Mouse (Mus musculus): ENCODE measurements around the gene Gin1. TPM values are rescaled to one million over a fixed set of nuclear protein-coding genes. Genes with fewer than 3 reads are reported as not detected.

Gene Gin1
- 1.2 TPM in 1 of 2 replicates, not detected in the other for polyA plus RNA-seq (2012; ENCODE audit: insufficient read depth, low replicate concordance)

- TF ChIP-seq GATA1 (IDR thresholded peaks at IDR 0.05; ENCODE audit: borderline replicate concordance, low read length) (no peak), FLI1 (IDR thresholded peaks at IDR 0.05; ENCODE audit: low read length) (peak; percentile 62)
- Histone ChIP-seq H3K36me3 (replicated peaks; ENCODE audit: low read length) (peaks cover 5% of the 10 kb centered on the region), H3K4me1 (peaks cover 60% of the 10 kb centered on the region), H3K9me3 (no peaks in the 10 kb centered on the region), H3K4me3 (replicated peaks) (peak within 1 kb of the TSS; percentile 99), H3K27me3 (replicated peaks) (no peaks in the 10 kb centered on the region)
Measured at GRCm38 (mm10) chr1:97769904-97770753, at the start of gene Gin1, which contains the start of gene Ppip5k2. TSS of gene Gin1 (plus strand) at chr1:97770172. TSS of gene Ppip5k2 (minus strand) at chr1:97770411.

GRCm38 (mm10) chr1:97726730-97727129 is 43.2 kb upstream of the Gin1 start:
- Histone ChIP-seq H3K36me3 (replicated peaks; ENCODE audit: low read length) (peaks cover 86% of the 10 kb centered on the region), H3K4me1 (peaks cover 6% of the 10 kb centered on the region; the same call in 1 of the 2 replicates), H3K9me3 (no peaks in the 10 kb centered on the region), H3K4me3 (replicated peaks) (no peak overlapping the region), H3K27me3 (replicated peaks) (no peaks in the 10 kb centered on the region)
- TF ChIP-seq GATA1 (IDR thresholded peaks at IDR 0.05; ENCODE audit: borderline replicate concordance, low read length) (no peak), FLI1 (IDR thresholded peaks at IDR 0.05; ENCODE audit: low read length) (no peak)

- TF ChIP-seq FLI1 (IDR thresholded peaks at IDR 0.05; ENCODE audit: low read length) (no peak), GATA1 (IDR thresholded peaks at IDR 0.05; ENCODE audit: borderline replicate concordance, low read length) (no peak)
- Histone ChIP-seq H3K4me1 (peaks cover 6% of the 10 kb centered on the region; the same call in 1 of the 2 replicates), H3K4me3 (replicated peaks) (no peak overlapping the region), H3K36me3 (replicated peaks; ENCODE audit: low read length) (peaks cover 88% of the 10 kb centered on the region), H3K9me3 (no peaks in the 10 kb centered on the region), H3K27me3 (replicated peaks) (no peaks in the 10 kb centered on the region)
Measured at GRCm38 (mm10) chr1:97729339-97729738, 40.6 kb upstream of the Gin1 start.

GRCm38 (mm10) chr1:97743063-97743462 is 26.9 kb upstream of the Gin1 start:
- no peak for TF ChIP-seq FLI1 (IDR thresholded peaks at IDR 0.05; ENCODE audit: low read length)
- no peak for TF ChIP-seq GATA1 (IDR thresholded peaks at IDR 0.05; ENCODE audit: borderline replicate concordance, low read length)
- Histone ChIP-seq H3K4me3 (replicated peaks) (peak overlapping the region; percentile 30), H3K9me3 (no peaks in the 10 kb centered on the region), H3K27me3 (replicated peaks) (no peaks in the 10 kb centered on the region), H3K4me1 (peaks cover 22% of the 10 kb centered on the region), H3K36me3 (replicated peaks; ENCODE audit: low read length) (peaks cover 99% of the 10 kb centered on the region)

- Histone ChIP-seq H3K9me3 (no peaks in the 10 kb centered on the region), H3K36me3 (replicated peaks; ENCODE audit: low read length) (peaks cover 97% of the 10 kb centered on the region), H3K4me1 (peaks cover 25% of the 10 kb centered on the region), H3K4me3 (replicated peaks) (no peak overlapping the region), H3K27me3 (replicated peaks) (no peaks in the 10 kb centered on the region)
- TF ChIP-seq FLI1 (IDR thresholded peaks at IDR 0.05; ENCODE audit: low read length) (no peak), GATA1 (IDR thresholded peaks at IDR 0.05; ENCODE audit: borderline replicate concordance, low read length) (no peak)
Measured at GRCm38 (mm10) chr1:97745712-97746111, 24.3 kb upstream of the Gin1 start.

- peaks cover 97% of the 10 kb centered on the region for H3K36me3 ChIP-seq (replicated peaks; ENCODE audit: low read length)
Measured at GRCm38 (mm10) chr1:97746261-97746660, 23.7 kb upstream of the Gin1 start.

GRCm38 (mm10) chr1:97748163-97748562 is 21.8 kb upstream of the Gin1 start:
- no peaks in the 10 kb centered on the region for H3K27me3 ChIP-seq (replicated peaks)
- no peaks in the 10 kb centered on the region for H3K9me3 ChIP-seq
- no peak for TF ChIP-seq FLI1 (IDR thresholded peaks at IDR 0.05; ENCODE audit: low read length)
- no peak for TF ChIP-seq GATA1 (IDR thresholded peaks at IDR 0.05; ENCODE audit: borderline replicate concordance, low read length)
- peaks cover 97% of the 10 kb centered on the region for H3K36me3 ChIP-seq (replicated peaks; ENCODE audit: low read length)
- H3K4me1 ChIP-seq: peaks cover 19% of the 10 kb centered on the region
- H3K4me3 ChIP-seq (replicated peaks): no peak overlapping the region

More at GRCm38 (mm10) chr1:97746261-97746660, 23.7 kb upstream of the Gin1 start:
- TF ChIP-seq GATA1 (IDR thresholded peaks at IDR 0.05; ENCODE audit: borderline replicate concordance, low read length) (no peak), FLI1 (IDR thresholded peaks at IDR 0.05; ENCODE audit: low read length) (no peak)
- H3K4me3 ChIP-seq (replicated peaks): no peak overlapping the region
- H3K27me3 ChIP-seq (replicated peaks): no peaks in the 10 kb centered on the region
- H3K4me1 ChIP-seq: peaks cover 25% of the 10 kb centered on the region
- no peaks in the 10 kb centered on the region for H3K9me3 ChIP-seq

- no peaks in the 10 kb centered on the region for H3K9me3 ChIP-seq
- peaks cover 91% of the 10 kb centered on the region for H3K36me3 ChIP-seq (replicated peaks; ENCODE audit: low read length)
- TF ChIP-seq FLI1 (IDR thresholded peaks at IDR 0.05; ENCODE audit: low read length): no peak
- no peak for TF ChIP-seq GATA1 (IDR thresholded peaks at IDR 0.05; ENCODE audit: borderline replicate concordance, low read length)
- no peaks in the 10 kb centered on the region for H3K27me3 ChIP-seq (replicated peaks)
- H3K4me3 ChIP-seq (replicated peaks): no peak overlapping the region
- H3K4me1 ChIP-seq: peaks cover 30% of the 10 kb centered on the region
Measured at GRCm38 (mm10) chr1:97753216-97753615, 16.8 kb upstream of the Gin1 start.

GRCm38 (mm10) chr1:97754392-97754791 is 15.6 kb upstream of the Gin1 start:
- no peaks in the 10 kb centered on the region for H3K27me3 ChIP-seq (replicated peaks)
- H3K9me3 ChIP-seq: no peaks in the 10 kb centered on the region
- H3K36me3 ChIP-seq (replicated peaks; ENCODE audit: low read length): peaks cover 85% of the 10 kb centered on the region
- H3K4me3 ChIP-seq (replicated peaks): peak overlapping the region; percentile 5
- peaks cover 33% of the 10 kb centered on the region for H3K4me1 ChIP-seq
- TF ChIP-seq FLI1 (IDR thresholded peaks at IDR 0.05; ENCODE audit: low read length) (no peak), GATA1 (IDR thresholded peaks at IDR 0.05; ENCODE audit: borderline replicate concordance, low read length) (no peak)

GRCm38 (mm10) chr1:97759841-97760240 is 10.1 kb upstream of the Gin1 start:
- no peaks in the 10 kb centered on the region for H3K9me3 ChIP-seq
- H3K36me3 ChIP-seq (replicated peaks; ENCODE audit: low read length): peaks cover 67% of the 10 kb centered on the region
- peaks cover 45% of the 10 kb centered on the region for H3K4me1 ChIP-seq
- H3K27me3 ChIP-seq (replicated peaks): no peaks in the 10 kb centered on the region
- no peak overlapping the region for H3K4me3 ChIP-seq (replicated peaks)
- TF ChIP-seq GATA1 (IDR thresholded peaks at IDR 0.05; ENCODE audit: borderline replicate concordance, low read length) (no peak), FLI1 (IDR thresholded peaks at IDR 0.05; ENCODE audit: low read length) (no peak)

Measured in megakaryocyte, embryonic 14.5 days (primary cell).